Mouse (Mus musculus): ENCODE data around the gene Birc7.

The Birc7 gene

GRCm38 (mm10) chr2:180905556-180906221, 23.1 kb upstream of the Birc7 start:
- in situ Hi-C loops (cut with MboI): no loop called here

DNA sequence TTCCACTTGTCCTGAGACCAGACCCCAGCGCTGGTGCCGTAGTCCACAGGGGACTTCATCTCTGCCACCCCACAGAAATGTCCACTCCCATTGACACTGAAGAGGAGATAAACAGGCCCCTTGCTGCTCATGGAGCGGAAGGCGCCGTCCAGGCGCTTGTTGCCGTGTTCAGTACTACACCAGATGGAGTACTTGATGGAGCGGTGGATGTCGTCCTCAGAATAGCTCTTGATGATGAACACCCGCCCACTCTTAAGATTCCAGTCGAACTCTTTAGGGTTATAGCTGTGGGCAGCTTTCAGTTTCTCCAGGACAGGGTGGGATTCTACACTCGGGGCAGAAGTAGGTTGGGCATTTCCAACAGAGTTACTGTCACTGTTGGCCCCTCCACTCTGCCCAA, 17.9 kb upstream of the Birc7 start:
- in situ Hi-C loops (cut with MboI): no loop called here

GRCm38 (mm10) chr2:180915886-180916433, 12.9 kb upstream of the Birc7 start:
- in situ Hi-C loops (cut with MboI): no loop called here

- in situ Hi-C loops (cut with MboI): no loop called here
These were observed 8.7 kb upstream of the Birc7 start for GRCm38 (mm10) chr2:180919913-180920809.

DNA sequence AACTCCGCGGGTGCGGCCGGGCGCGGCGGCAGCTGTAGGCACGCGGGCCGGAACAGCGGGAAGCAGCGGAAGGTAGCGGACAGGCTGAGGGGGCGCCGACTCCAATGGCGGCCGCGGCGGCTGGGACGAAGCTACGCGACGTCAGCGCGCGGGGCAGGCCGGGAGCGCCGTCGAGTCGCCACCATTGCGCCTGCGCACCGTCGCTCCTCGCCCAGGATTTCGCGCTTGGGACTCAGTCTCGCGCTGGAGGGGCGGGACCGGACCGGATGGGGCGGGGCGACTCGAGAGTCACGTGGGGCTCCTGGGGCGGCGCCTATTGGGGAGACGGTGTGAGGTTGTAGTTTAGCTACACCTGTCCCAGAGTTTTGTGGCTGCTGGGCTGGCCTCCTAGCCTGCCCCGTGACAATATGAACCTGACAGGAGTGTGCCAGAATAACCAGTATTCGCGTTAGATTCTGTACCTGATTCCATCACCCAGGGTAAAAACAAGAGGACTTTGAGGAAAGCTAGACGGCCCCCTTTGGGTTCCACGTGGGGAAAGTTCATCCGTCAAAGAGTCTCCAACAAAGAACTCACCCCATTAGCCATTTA, 7.9 kb upstream of the Birc7 start, which contains the start of gene Ythdf1:
TSS of gene Ythdf1 (minus strand) at position 140 of the 591 bp plus-strand sequence.
- in situ Hi-C loops (cut with MboI): no loop called here

GRCm38 (mm10) chr2:180922739-180923138, 6.1 kb upstream of the Birc7 start:
- in situ Hi-C loops (cut with MboI): no loop called here

DNA sequence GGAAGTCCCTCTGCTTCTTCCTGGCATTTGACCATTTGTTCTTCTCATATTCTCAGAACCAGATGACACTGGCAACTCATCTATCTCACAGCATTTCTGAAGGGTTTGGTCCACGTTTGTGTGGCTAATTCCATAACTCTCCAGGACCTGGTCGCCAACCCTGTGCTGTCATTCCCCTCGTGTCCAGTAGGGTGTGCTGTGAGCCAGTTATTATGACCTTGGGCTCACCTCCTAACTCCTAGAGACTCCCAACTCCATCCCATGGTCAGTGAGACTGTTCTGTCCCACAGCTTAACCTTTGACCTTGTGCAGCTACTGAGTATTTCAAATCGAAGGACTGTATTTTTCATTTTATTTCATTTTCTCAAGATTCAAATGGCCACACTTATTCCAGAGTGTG, 3.6 kb upstream of the Birc7 start:
- in situ Hi-C loops (cut with MboI): no loop called here

DNA sequence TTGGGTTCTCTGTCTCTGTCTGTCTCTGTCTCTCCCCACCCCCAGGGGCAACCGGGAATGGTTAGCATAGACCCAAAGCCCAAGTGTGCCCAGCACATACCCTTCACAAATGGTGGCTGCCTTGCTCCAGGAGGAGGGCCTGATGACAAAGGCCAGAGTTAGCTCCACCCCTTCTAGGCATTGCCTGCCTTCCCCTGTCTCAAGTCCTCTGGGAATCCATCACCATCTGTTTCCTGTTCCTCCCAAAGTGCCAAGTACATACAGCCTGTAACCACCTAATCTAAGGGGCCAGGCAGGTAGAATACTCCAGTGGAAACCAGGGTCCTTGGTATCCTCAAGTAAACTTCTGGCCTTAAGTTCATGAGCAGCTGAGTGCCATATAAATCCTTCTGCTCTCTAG, 3.6 kb downstream of the Birc7 start:
- in situ Hi-C loops (cut with MboI): no loop called here

- in situ Hi-C loops (cut with MboI): no loop called here
These were observed 11.4 kb downstream of the Birc7 start for GRCm38 (mm10) chr2:180940187-180940586.

DNA sequence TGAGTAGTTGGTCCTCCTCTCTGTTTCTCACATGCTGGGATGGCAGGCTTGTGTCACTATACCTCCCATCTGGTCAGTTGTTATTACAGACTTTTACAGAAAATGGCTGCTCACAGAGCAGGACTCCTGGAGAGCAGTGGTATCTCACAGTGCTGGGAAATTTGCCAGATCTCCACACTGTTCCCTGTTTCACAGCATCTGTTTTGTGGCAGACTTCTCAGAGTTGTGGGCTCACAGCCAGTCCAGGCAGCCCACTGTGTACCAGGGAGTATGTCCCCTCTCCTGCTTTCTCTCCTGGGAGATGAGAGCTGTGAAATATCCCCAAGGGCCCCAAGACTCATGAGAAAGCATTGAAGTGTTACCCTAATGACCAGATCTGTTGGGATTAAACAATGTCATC, 13.0 kb downstream of the Birc7 start:
- in situ Hi-C loops (cut with MboI): no loop called here

DNA sequence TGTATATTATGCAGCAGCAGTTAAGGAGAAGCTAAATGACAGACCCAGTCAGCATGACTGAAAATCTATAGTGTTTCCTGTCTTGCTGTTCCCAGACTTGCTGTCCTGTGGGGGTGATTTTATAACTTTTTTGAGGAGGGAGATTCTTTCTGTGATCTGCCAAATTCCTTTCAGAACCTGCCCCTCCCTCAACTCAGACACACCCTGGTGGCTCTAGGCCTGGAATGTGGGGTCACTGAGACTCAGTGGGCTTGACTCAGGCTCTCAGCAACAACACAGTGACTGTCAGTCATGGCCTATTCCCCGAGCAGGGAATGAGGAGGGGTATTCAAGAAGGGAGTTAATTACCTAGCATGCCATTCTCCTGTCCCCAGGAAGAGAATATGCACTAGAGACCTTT, 21.1 kb downstream of the Birc7 start:
- in situ Hi-C loops (cut with MboI): no loop called here

DNA sequence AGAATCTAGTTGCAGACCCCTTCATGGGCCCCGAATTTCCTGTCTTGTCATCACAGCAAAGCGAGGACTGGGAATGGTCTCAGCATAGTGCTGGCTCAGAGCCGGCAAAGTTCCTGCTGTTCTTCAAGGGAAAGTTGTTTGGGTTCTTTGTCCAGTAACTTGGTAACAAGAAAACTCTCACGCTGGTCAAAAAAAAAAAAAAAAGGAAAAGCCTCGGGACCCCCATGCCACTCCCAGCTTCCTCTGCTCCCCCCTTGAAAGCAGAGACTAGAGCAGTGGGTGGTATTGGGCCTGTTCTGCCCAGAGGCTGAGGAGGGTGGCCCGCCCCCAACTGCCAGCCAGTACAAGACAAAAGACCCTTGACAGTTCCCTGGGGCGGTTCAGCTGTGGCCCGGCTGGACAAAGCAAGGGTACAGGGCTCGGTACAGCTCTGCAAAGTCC, 23.9 kb downstream of the Birc7 start:
- in situ Hi-C loops (cut with MboI): no loop called here

GRCm38 (mm10) chr2:180953638-180954037, 24.8 kb downstream of the Birc7 start:
- in situ Hi-C loops (cut with MboI): no loop called here

DNA sequence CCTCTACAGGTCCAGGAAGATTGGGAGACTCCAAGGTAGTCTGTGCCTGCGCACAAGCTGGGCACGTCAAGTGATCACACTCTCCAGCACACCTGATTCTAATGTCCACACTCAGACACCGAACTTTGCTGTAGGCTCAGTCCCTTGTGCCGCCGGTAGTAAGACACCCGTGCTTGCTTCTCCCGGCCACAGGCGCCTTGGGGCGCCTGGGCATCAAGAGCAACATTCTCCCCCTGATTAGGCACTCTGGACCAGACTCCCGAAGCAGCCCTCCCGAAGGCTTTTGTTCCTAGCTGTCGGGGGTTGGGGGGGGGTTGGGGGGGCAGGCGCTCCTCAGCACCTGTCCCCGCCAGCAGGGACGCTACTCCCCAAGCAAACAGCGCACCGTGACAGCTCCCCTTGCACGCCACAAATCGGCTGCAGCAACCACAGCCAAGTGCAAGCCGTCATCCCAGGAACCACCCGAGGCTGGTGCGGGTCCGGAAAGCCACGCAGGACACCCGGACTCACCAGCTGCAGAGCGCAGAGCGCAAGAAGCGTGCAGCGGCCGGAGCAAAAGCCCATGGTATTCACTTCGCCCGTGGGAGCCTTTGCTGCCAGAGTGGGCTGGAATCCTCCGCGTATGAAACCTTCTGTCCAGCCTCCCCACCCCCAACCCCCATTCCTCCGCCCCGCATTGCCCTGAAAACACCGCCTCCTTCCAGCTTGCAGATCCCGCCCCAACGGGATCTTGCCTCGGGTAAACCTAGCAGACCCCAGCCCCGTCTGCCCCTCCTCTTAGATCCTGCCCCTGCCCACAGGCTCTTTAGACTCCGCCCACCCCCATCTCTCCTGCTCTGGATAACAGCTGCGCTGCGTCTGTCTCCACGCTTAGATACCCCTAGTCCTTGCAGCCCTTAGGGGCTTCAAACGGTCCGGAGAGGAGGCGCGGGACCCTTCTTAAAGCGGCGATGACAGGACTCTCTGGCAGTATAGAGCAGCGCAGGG, 25.5 kb downstream of the Birc7 start, which contains the start of gene Nkain4:
TSS of gene Nkain4 (minus strand) at position 639 of the 987 bp plus-strand sequence.
- in situ Hi-C loops (cut with MboI): no loop called here

DNA sequence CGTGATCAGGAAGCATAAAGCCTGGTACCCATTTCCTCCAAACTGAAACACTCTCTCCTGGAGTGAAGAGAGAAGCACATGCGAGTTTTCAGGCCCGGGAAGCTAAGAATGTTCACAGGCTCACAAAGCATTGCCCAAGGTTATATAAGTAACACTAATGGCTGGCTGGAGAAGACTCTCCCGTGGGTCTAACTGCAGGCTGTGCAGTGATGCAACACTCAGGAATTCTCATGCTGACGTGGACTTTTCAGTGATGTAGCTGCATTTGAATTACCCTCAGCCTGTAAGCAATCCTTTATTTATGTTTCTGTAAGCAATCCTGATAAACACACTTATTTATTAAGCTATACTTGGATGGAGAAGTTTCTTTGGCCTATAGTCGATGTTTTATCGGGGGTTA, 30.8 kb downstream of the Birc7 start:
- in situ Hi-C loops (cut with MboI): no loop called here

GRCm38 (mm10) chr2:180960187-180960586, 31.4 kb downstream of the Birc7 start:
- in situ Hi-C loops (cut with MboI): no loop called here

DNA sequence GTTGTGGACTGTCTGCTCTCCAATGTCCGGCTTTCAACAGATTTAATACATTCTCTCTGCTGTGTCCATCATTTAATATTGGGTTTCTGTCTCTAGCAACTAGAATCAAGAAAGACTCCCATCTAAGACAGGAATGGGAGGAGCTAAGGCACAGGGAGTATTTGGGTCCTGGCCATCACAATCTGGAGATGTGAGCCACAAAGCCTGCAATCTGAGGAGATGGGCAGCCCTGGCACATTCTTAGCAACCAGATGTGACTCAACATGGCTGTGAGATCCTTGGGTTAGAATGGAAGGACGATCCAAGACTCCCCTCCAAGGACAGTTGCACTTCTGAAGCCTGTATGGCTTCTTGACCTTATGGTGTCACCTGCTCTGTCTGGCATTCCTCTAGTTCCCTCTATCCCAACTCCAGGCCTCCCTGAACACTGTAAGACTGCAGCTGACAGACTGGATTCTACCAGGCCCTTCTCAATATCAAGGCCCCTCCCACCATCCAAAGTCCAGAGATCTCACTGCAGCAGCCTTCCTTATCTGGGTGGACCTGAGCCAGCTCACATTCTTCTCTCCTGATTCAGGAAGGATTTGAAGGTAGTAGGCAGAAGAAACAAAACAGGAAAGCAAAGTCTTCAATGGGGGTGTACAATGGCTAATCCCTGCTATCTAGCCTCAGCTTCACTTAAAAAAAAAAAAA, 33.9 kb downstream of the Birc7 start:
- in situ Hi-C loops (cut with MboI): no loop called here

GRCm38 (mm10) chr2:180963956-180964355, 35.1 kb downstream of the Birc7 start:
- in situ Hi-C loops (cut with MboI): no loop called here

- in situ Hi-C loops (cut with MboI): no loop called here
These were observed 37.5 kb downstream of the Birc7 start for GRCm38 (mm10) chr2:180966092-180966882.
